Mouse (Mus musculus): ENCODE data around the gene Olfr478. TPM values are rescaled to one million over a fixed set of nuclear protein-coding genes. Genes with fewer than 3 reads are reported as not detected.
"Not testable (repeated sequence)": the region's sequence is repeated elsewhere in the genome, so short reads cannot be mapped to it uniquely, and the experiment has no call there.

Gene Olfr478
- polyA plus RNA-seq (2015; fragmentation: Nextera tagmentation; extraction: Ambion mirVana), result not detected in 2 replicates

GRCm38 (mm10) chr7:108033889-108034288 is at the start of gene Olfr478:
Gene Olfr478, minus strand, starts transcription at chr7:108033989.
- Histone ChIP-seq H3K27ac (ENCODE audit: low read length) (no peak within 1 kb of the TSS), H3K4me3 (ENCODE audit: low read depth, low read length) (no peak within 1 kb of the TSS), H3K4me2 (replicated peaks; ENCODE audit: low read depth, low read length) (no peak within 1 kb of the TSS), H3K9ac (replicated peaks; ENCODE audit: low read depth) (no peak within 1 kb of the TSS), H3K9me3 (ENCODE audit: low read length) (no peaks in the 10 kb centered on the region), H3K27me3 (replicated peaks; ENCODE audit: insufficient read depth, low read length) (no peaks in the 10 kb centered on the region), H3K4me1 (ENCODE audit: insufficient read depth, low read depth, low read length) (no peaks in the 10 kb centered on the region), H3K36me3 (ENCODE audit: insufficient read depth, low read length) (no peaks in the 10 kb centered on the region)
- DNase-seq (ENCODE audit: low spot score) (no peak), ATAC-seq (no peak)
- WGBS, result 59% methylated on average over 3 of the region's 3 CpGs
- TF ChIP-seq CTCF (IDR thresholded peaks at IDR 0.05), result no peak
- TF ChIP-seq EP300 (IDR thresholded peaks at IDR 0.05), result no peak

DNA sequence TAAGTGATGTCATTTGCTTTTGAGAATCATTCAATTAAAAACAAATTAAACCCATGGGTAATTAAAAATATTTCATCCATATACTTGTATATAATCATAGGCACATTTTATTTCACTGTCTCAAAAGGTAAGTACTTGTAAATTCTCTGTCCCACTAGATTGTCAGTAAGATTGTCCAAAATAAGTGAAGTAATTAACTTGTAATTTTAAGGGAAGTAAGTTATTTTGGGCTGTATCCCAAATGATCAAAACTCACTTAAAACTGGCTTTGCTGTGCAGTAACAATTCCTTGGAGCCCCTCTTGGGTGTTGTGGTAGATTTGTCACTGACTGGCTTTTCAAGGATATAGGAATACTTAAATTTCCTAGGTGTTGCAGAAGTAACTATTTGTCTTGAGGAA is 45.8 kb upstream of the Olfr478 start, which contains the start of gene Olfr481:
Gene Olfr481 (plus strand): TSS at position 301 of the 400 bp plus-strand sequence.
- DNase-seq (ENCODE audit: low spot score), result no peak
- Histone ChIP-seq H3K4me1 (ENCODE audit: insufficient read depth, low read depth, low read length) (no peaks in the 10 kb centered on the region), H3K4me3 (ENCODE audit: low read depth, low read length) (no peak within 1 kb of the TSS), H3K27ac (ENCODE audit: low read length) (no peak within 1 kb of the TSS), H3K36me3 (ENCODE audit: insufficient read depth, low read length) (no peaks in the 10 kb centered on the region), H3K9me3 (ENCODE audit: low read length) (no peaks in the 10 kb centered on the region), H3K27me3 (replicated peaks; ENCODE audit: insufficient read depth, low read length) (no peaks in the 10 kb centered on the region), H3K4me2 (replicated peaks; ENCODE audit: low read depth, low read length) (no peak within 1 kb of the TSS), H3K9ac (replicated peaks; ENCODE audit: low read depth) (no peak within 1 kb of the TSS)
- no peak for ATAC-seq
- TF ChIP-seq CTCF (IDR thresholded peaks at IDR 0.05), result no peak
- no peak for TF ChIP-seq EP300 (IDR thresholded peaks at IDR 0.05)

- ATAC-seq, result no peak
- no peak within 1 kb of the TSS for H3K4me3 ChIP-seq (ENCODE audit: low read depth, low read length)
- 75% methylated on average over 1 of the region's 1 CpGs for WGBS
- DNase-seq (ENCODE audit: low spot score), result no peak
- no peaks in the 10 kb centered on the region for H3K4me1 ChIP-seq (ENCODE audit: insufficient read depth, low read depth, low read length)
- H3K27ac ChIP-seq (ENCODE audit: low read length), result no peak within 1 kb of the TSS
- no peaks in the 10 kb centered on the region for H3K36me3 ChIP-seq (ENCODE audit: insufficient read depth, low read length)
- TF ChIP-seq EP300 (IDR thresholded peaks at IDR 0.05) (no peak), CTCF (IDR thresholded peaks at IDR 0.05) (no peak)
- no peaks in the 10 kb centered on the region for H3K9me3 ChIP-seq (ENCODE audit: low read length)
- H3K9ac ChIP-seq (replicated peaks; ENCODE audit: low read depth), result no peak within 1 kb of the TSS
- H3K4me2 ChIP-seq (replicated peaks; ENCODE audit: low read depth, low read length), result no peak within 1 kb of the TSS
- no peaks in the 10 kb centered on the region for H3K27me3 ChIP-seq (replicated peaks; ENCODE audit: insufficient read depth, low read length)
Observed at GRCm38 (mm10) chr7:108067246-108067645, 33.5 kb upstream of the Olfr478 start, which contains the start of gene Olfr480. Gene Olfr480, minus strand, starts transcription at chr7:108067346.

DNA sequence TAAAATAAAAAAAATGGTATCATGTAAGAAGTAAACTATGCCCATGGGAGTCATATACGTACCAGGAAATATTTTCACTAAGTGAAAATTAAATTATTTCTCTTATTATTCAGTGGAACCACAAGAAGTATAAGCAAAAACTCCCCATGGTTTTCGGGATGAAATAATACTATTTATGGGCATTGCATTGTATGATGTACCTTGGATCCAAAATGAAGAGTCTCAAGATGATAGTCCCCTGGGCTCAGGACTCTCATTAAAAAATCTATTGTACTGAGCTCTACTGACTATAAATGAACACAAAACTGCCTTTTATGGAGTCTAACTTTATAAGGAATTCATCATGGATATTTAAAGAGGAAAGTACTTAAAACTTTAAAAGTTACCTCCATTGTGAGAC is 16.6 kb upstream of the Olfr478 start, which contains the start of gene Olfr479:
Gene Olfr479 (plus strand): TSS at position 301 of the 400 bp plus-strand sequence.
- Histone ChIP-seq H3K27ac (ENCODE audit: low read length) (no peak within 1 kb of the TSS), H3K27me3 (replicated peaks; ENCODE audit: insufficient read depth, low read length) (no peaks in the 10 kb centered on the region), H3K9ac (replicated peaks; ENCODE audit: low read depth) (no peak within 1 kb of the TSS), H3K36me3 (ENCODE audit: insufficient read depth, low read length) (no peaks in the 10 kb centered on the region), H3K4me1 (ENCODE audit: insufficient read depth, low read depth, low read length) (no peaks in the 10 kb centered on the region), H3K9me3 (ENCODE audit: low read length) (no peaks in the 10 kb centered on the region), H3K4me2 (replicated peaks; ENCODE audit: low read depth, low read length) (no peak within 1 kb of the TSS), H3K4me3 (ENCODE audit: low read depth, low read length) (no peak within 1 kb of the TSS)
- DNase-seq (ENCODE audit: low spot score) (no peak), ATAC-seq (no peak)
- WGBS, result 88% methylated on average over 2 of the region's 2 CpGs
- TF ChIP-seq EP300 (IDR thresholded peaks at IDR 0.05), result no peak
- no peak for TF ChIP-seq CTCF (IDR thresholded peaks at IDR 0.05)

DNA sequence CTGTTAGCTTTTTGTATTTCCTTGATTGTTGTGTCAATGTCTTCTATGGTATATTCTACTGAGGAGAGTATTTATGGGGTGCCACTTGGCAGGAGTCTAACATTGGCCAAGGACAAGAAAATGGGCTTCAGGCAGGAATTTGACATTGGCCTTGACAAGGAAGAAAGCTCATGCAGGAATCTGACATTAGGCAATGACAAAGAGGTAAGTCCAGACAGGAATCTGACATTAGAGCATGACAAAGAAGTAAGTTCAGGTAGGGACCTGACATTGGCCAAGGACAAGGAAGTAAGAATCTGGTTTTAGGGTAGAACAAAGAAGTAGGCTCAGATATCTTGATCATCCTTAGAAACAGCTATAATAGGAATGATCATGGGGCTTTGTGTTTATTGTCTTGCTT is 19.5 kb downstream of the Olfr478 start:
- not testable (repeated sequence) for ATAC-seq

DNA sequence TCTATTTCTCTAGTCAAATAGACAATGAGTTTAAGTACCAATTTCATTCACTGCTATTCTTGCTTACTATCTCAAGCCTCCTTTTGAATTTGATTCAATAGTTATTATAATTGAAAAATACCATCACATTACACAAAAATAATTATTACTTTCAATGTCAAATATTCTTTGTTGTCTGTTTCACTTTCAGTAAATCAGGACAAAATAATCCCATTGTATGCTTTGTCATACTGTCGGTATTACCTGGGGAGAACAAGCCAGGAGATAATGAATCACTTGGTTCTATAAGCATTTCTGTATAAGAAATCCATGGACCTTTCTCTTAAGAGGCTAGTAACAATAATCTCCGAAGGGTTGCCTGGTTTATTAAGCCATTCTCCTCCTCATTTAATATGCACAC is 47.4 kb downstream of the Olfr478 start, which contains the start of gene Olfr477:
Gene Olfr477 (plus strand): TSS at position 301 of the 400 bp plus-strand sequence.
- H3K4me2 ChIP-seq (replicated peaks; ENCODE audit: low read depth, low read length), result no peak within 1 kb of the TSS
- H3K9me3 ChIP-seq (ENCODE audit: low read length), result no peaks in the 10 kb centered on the region
- ATAC-seq, result no peak
- H3K4me3 ChIP-seq (ENCODE audit: low read depth, low read length), result no peak within 1 kb of the TSS
- no peaks in the 10 kb centered on the region for H3K4me1 ChIP-seq (ENCODE audit: insufficient read depth, low read depth, low read length)
- no peak for DNase-seq (ENCODE audit: low spot score)
- no peak within 1 kb of the TSS for H3K9ac ChIP-seq (replicated peaks; ENCODE audit: low read depth)
- no peak within 1 kb of the TSS for H3K27ac ChIP-seq (ENCODE audit: low read length)
- H3K27me3 ChIP-seq (replicated peaks; ENCODE audit: insufficient read depth, low read length), result no peaks in the 10 kb centered on the region
- 64% methylated on average over 2 of the region's 2 CpGs for WGBS
- no peak for TF ChIP-seq EP300 (IDR thresholded peaks at IDR 0.05)
- no peak for TF ChIP-seq CTCF (IDR thresholded peaks at IDR 0.05)
- H3K36me3 ChIP-seq (ENCODE audit: insufficient read depth, low read length), result no peaks in the 10 kb centered on the region

More for the DNA sequence above, 19.5 kb downstream of the Olfr478 start:
- not testable (repeated sequence) for H3K9me3 ChIP-seq (ENCODE audit: low read length); H3K9ac ChIP-seq (replicated peaks; ENCODE audit: low read depth); H3K27ac ChIP-seq (ENCODE audit: low read length); DNase-seq (ENCODE audit: low spot score); H3K4me1 ChIP-seq (ENCODE audit: insufficient read depth, low read depth, low read length); H3K4me3 ChIP-seq (ENCODE audit: low read depth, low read length); H3K36me3 ChIP-seq (ENCODE audit: insufficient read depth, low read length); H3K4me2 ChIP-seq (replicated peaks; ENCODE audit: low read depth, low read length); H3K27me3 ChIP-seq (replicated peaks; ENCODE audit: insufficient read depth, low read length)

Other genes with a start within 250 kb of the Olfr478 start
- gene Ovch2, start 232.8 kb downstream of the Olfr478 start, polyA plus RNA-seq (2015; fragmentation: Nextera tagmentation; extraction: Ambion mirVana), result not detected in 2 replicates
- gene Olfr467, start 221.7 kb downstream of the Olfr478 start, polyA plus RNA-seq (2015; fragmentation: Nextera tagmentation; extraction: Ambion mirVana), result not detected in 2 replicates
- gene Olfr469, start 208.4 kb downstream of the Olfr478 start, polyA plus RNA-seq (2015; fragmentation: Nextera tagmentation; extraction: Ambion mirVana), result not detected in 2 replicates
- gene Olfr470, start 186.5 kb downstream of the Olfr478 start, polyA plus RNA-seq (2015; fragmentation: Nextera tagmentation; extraction: Ambion mirVana), result not detected in 2 replicates
- not detected in 2 replicates for gene Olfr472, start 136.1 kb downstream of the Olfr478 start, polyA plus RNA-seq (2015; fragmentation: Nextera tagmentation; extraction: Ambion mirVana)
- gene Olfr473, start 103.5 kb downstream of the Olfr478 start, polyA plus RNA-seq (2015; fragmentation: Nextera tagmentation; extraction: Ambion mirVana), result not detected in 2 replicates
- not detected in 2 replicates for gene Olfr474, start 79.3 kb downstream of the Olfr478 start, polyA plus RNA-seq (2015; fragmentation: Nextera tagmentation; extraction: Ambion mirVana)
- gene Olfr476, start 69.2 kb downstream of the Olfr478 start, polyA plus RNA-seq (2015; fragmentation: Nextera tagmentation; extraction: Ambion mirVana), result not detected in 2 replicates
- gene Olfr477, start 47.3 kb downstream of the Olfr478 start, polyA plus RNA-seq (2015; fragmentation: Nextera tagmentation; extraction: Ambion mirVana), result not detected in 2 replicates
- gene Olfr479, start 16.7 kb upstream of the Olfr478 start, polyA plus RNA-seq (2015; fragmentation: Nextera tagmentation; extraction: Ambion mirVana), result not detected in 2 replicates
- not detected in 2 replicates for gene Olfr480, start 33.4 kb upstream of the Olfr478 start, polyA plus RNA-seq (2015; fragmentation: Nextera tagmentation; extraction: Ambion mirVana)
- gene Olfr481, start 45.9 kb upstream of the Olfr478 start, polyA plus RNA-seq (2015; fragmentation: Nextera tagmentation; extraction: Ambion mirVana), result not detected in 2 replicates
- 0.08 and 0.16 TPM in 2 replicates for gene Olfr482, start 63.6 kb upstream of the Olfr478 start, polyA plus RNA-seq (2015; fragmentation: Nextera tagmentation; extraction: Ambion mirVana)
- gene Olfr483, start 66.9 kb upstream of the Olfr478 start, polyA plus RNA-seq (2015; fragmentation: Nextera tagmentation; extraction: Ambion mirVana), result not detected in 2 replicates
- not detected in 2 replicates for gene Olfr484, start 93.5 kb upstream of the Olfr478 start, polyA plus RNA-seq (2015; fragmentation: Nextera tagmentation; extraction: Ambion mirVana)
- not detected in 2 replicates for gene Olfr485, start 125.9 kb upstream of the Olfr478 start, polyA plus RNA-seq (2015; fragmentation: Nextera tagmentation; extraction: Ambion mirVana)
- not detected in 2 replicates for gene Olfr486, start 138.8 kb upstream of the Olfr478 start, polyA plus RNA-seq (2015; fragmentation: Nextera tagmentation; extraction: Ambion mirVana)
- gene Olfr487, start 180.6 kb upstream of the Olfr478 start, polyA plus RNA-seq (2015; fragmentation: Nextera tagmentation; extraction: Ambion mirVana), result not detected in 2 replicates
- not detected in 2 replicates for gene Olfr488, start 224.4 kb upstream of the Olfr478 start, polyA plus RNA-seq (2015; fragmentation: Nextera tagmentation; extraction: Ambion mirVana)

All from lung, postnatal 0 days (tissue).